ENCODE assay signal across 9 mouse cellular contexts in the genomic region with DNA sequence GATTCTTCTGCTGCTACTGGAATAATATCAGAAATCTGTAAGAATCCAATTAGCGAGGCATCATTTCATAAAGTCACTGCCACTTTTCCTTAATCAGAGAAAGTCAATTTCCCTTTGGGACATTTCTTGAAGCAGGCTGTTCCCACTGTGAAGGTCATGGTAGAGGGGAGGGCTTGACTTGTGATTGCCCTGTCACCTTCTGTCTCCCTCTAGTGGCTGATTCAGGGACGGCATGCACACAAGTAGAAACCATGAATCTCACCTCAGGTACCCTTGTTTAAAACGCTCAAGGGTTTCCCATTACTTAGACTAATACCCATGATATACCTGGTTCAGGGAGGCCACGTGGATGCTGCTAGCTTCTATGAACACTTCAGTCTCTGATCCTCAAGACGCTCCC. TPM values are rescaled to one million over a fixed set of nuclear protein-coding genes. Genes with fewer than 3 reads are reported as not detected.
A peak's percentile ranks its signal among the peaks of the same experiment; 100 is the strongest.
DNase-seq lines count a peak whose midpoint lies in the region; ATAC-seq and TF ChIP-seq lines count a peak whose summit lies in the region.
"Had no signal": no experiment of that assay in that cellular context is flagged by ENCODE, and none has a peak within 500 bp of the region (broad histone marks: within the 10 kb centered on the region; RNA-seq: fewer than 3 reads in every experiment).

No protein-coding gene starts in this region.

- TF ChIP-seq CTCF in midbrain, postnatal 0 days (IDR thresholded peaks at IDR 0.05), result peak; percentile 60

- ATAC-seq in midbrain, postnatal 0 days (ENCODE audit: low FRiP score), result no peak
- ATAC-seq in midbrain, embryonic 15.5 days (replicated peaks), result no peak
- ATAC-seq in hematopoietic stem cell, adult 5-6 weeks (replicated peaks in 1 of 2; ENCODE audit: insufficient read depth in 1 of 2, low FRiP score in 2 of 2, low TSS enrichment in 1 of 2, low read depth in 1 of 2, poor library complexity in 2 of 2, severe bottlenecking in 2 of 2), result peak; percentile 37 to 56; a peak in 1 of 4 replicates
- ATAC-seq in megakaryocyte progenitor cell, adult 5-6 weeks (replicated peaks; ENCODE audit: poor library complexity), result peak; percentile 88
- ATAC-seq in midbrain, embryonic 16.5 days, result no peak

- H3K9ac ChIP-seq in midbrain, postnatal 0 days (replicated peaks; ENCODE audit: low read length, poor library complexity, severe bottlenecking), result no peak overlapping the region
- H3K9ac ChIP-seq in midbrain, embryonic 15.5 days, result no peak overlapping the region
- H3K9ac ChIP-seq in midbrain, embryonic 16.5 days (ENCODE audit: low read depth, low read length), result no peak overlapping the region
- H3K9ac ChIP-seq: lung, embryonic 15.5 days had no signal

- no peak overlapping the region for H3K4me2 ChIP-seq in midbrain, postnatal 0 days (ENCODE audit: low read depth, low read length, poor library complexity, severe bottlenecking)
- no peak overlapping the region for H3K4me2 ChIP-seq in midbrain, embryonic 15.5 days
- no peak overlapping the region for H3K4me2 ChIP-seq in midbrain, embryonic 16.5 days (ENCODE audit: low read length)
- H3K4me2 ChIP-seq: lung, embryonic 15.5 days had no signal

- H3K4me3 ChIP-seq in midbrain, postnatal 0 days (ENCODE audit: low read depth, low read length), result no peak overlapping the region
- H3K4me3 ChIP-seq in midbrain, embryonic 15.5 days, result no peak overlapping the region
- H3K4me3 ChIP-seq in midbrain, embryonic 16.5 days (ENCODE audit: low read depth, low read length), result no peak overlapping the region
- H3K4me3 ChIP-seq: lung, embryonic 15.5 days had no signal

- peak; percentile 10 to 40 for DNase-seq in cerebellum, postnatal 14 days
- DNase-seq in cerebellum, adult 11 months, result no peak
- DNase-seq in midbrain, postnatal 0 days (ENCODE audit: low spot score), result no peak
- DNase-seq in adrenal gland, postnatal 25 days, result peak; percentile 56

- H3K36me3 ChIP-seq in midbrain, postnatal 0 days (ENCODE audit: insufficient read depth, low read length), result no peaks in the 10 kb centered on the region
- H3K36me3 ChIP-seq in midbrain, embryonic 15.5 days (replicated peaks), result no peaks in the 10 kb centered on the region
- no peaks in the 10 kb centered on the region for H3K36me3 ChIP-seq in midbrain, embryonic 16.5 days (ENCODE audit: control insufficient read depth, insufficient read depth, low read length)
- H3K36me3 ChIP-seq: lung, embryonic 15.5 days had no signal

- H3K27me3 ChIP-seq in midbrain, postnatal 0 days (ENCODE audit: insufficient read depth, low read length), result no peaks in the 10 kb centered on the region
- no peaks in the 10 kb centered on the region for H3K27me3 ChIP-seq in midbrain, embryonic 15.5 days (replicated peaks)
- no peaks in the 10 kb centered on the region for H3K27me3 ChIP-seq in midbrain, embryonic 16.5 days (ENCODE audit: control insufficient read depth, insufficient read depth, low read depth, low read length)
- H3K27me3 ChIP-seq: lung, embryonic 15.5 days had no signal

- no peaks in the 10 kb centered on the region for H3K9me3 ChIP-seq in midbrain, postnatal 0 days (ENCODE audit: low read length)
- H3K9me3 ChIP-seq in midbrain, embryonic 15.5 days, result no peaks in the 10 kb centered on the region
- no peaks in the 10 kb centered on the region for H3K9me3 ChIP-seq in midbrain, embryonic 16.5 days (replicated peaks; ENCODE audit: control insufficient read depth, low read length, poor library complexity, severe bottlenecking)
- H3K9me3 ChIP-seq: lung, embryonic 15.5 days had no signal

- WGBS in midbrain, postnatal 0 days, result 67% methylated on average over 5 of the region's 5 CpGs
- 65% methylated on average over 5 of the region's 5 CpGs for WGBS in midbrain, embryonic 15.5 days
- WGBS in midbrain, embryonic 16.5 days, result 67% methylated on average over 5 of the region's 5 CpGs

- no peaks in the 10 kb centered on the region for H3K4me1 ChIP-seq in midbrain, postnatal 0 days (ENCODE audit: insufficient read depth, low read length)
- H3K4me1 ChIP-seq in midbrain, embryonic 15.5 days, result no peaks in the 10 kb centered on the region
- H3K4me1 ChIP-seq in midbrain, embryonic 16.5 days (ENCODE audit: control insufficient read depth, insufficient read depth, low read length), result no peaks in the 10 kb centered on the region
- H3K4me1 ChIP-seq: lung, embryonic 15.5 days had no signal

- no peak overlapping the region for H3K27ac ChIP-seq in midbrain, postnatal 0 days (ENCODE audit: low read depth, low read length)
- H3K27ac ChIP-seq in midbrain, embryonic 15.5 days, result no peak overlapping the region
- H3K27ac ChIP-seq in midbrain, embryonic 16.5 days (ENCODE audit: low read length), result no peak overlapping the region
- H3K27ac ChIP-seq: lung, embryonic 15.5 days had no signal

RNA-seq across cellular contexts. Expression of a gene that starts 31.8 kb away (rescaled TPM):
- 47.6 and 63.6 TPM in 2 replicates for total RNA-seq in midbrain, postnatal 0 days (2014; rRNA removed)
- 66.5 and 78.0 TPM in 2 replicates for polyA plus RNA-seq in midbrain, postnatal 0 days (2015; fragmentation: Nextera tagmentation; extraction: Ambion mirVana)
- polyA plus RNA-seq in midbrain, embryonic 15.5 days (2015; fragmentation: Nextera tagmentation; extraction: Ambion mirVana), result 81.0 and 86.2 TPM in 2 replicates
- 30.2 and 53.1 TPM in 2 replicates for total RNA-seq in adrenal gland, postnatal 25 days (2021)
- total RNA-seq in hematopoietic stem cell, adult 5-6 weeks (2017), result 0.88 TPM in 1 of 2 replicates, not detected in the other
- not detected in 2 replicates for total RNA-seq in megakaryocyte progenitor cell, adult 5-6 weeks (2015)
- not detected in 2 replicates for total RNA-seq in megakaryocyte progenitor cell, adult 5-6 weeks (2017)
- 70.2 and 89.2 TPM in 2 replicates for polyA plus RNA-seq in midbrain, embryonic 16.5 days (2015; fragmentation: Nextera tagmentation; extraction: Ambion mirVana)

Comparison
In these comparisons a context has a peak if more than half of its experiments do, and no peak if none do; other contexts are left out.
1. DNase-seq: peak in cerebellum, postnatal 14 days (2 of 2) and adrenal gland, postnatal 25 days (single experiment); none in cerebellum, adult 11 months (single experiment) and midbrain, postnatal 0 days (single experiment).
2. ATAC-seq: peak in hematopoietic stem cell, adult 5-6 weeks (2 of 2) and megakaryocyte progenitor cell, adult 5-6 weeks (single experiment); none in midbrain, postnatal 0 days (single experiment), midbrain, embryonic 15.5 days (single experiment) and midbrain, embryonic 16.5 days (single experiment).
3. RNA of a gene that starts 31.8 kb away (total RNA-seq): 30.2 to 53.1 TPM in adrenal gland, postnatal 25 days and 47.6 to 63.6 TPM in midbrain, postnatal 0 days; 0.88 TPM in hematopoietic stem cell, adult 5-6 weeks and not detected in megakaryocyte progenitor cell, adult 5-6 weeks; every median in the first group is over 10 times any median in the second.